ENCODE assay signal across 8 mouse cellular contexts in genomic region chr2:60284467-60284821, GRCm38 (mm10). TPM values are rescaled to one million over a fixed set of nuclear protein-coding genes. Genes with fewer than 3 reads are reported as not detected.
DNase-seq lines count a peak whose midpoint lies in the region; ATAC-seq and TF ChIP-seq lines count a peak whose summit lies in the region.

TSS of gene Cd302 (minus strand) at chr2:60284488.

- WGBS in kidney, postnatal 0 days = 36% methylated on average over 4 of the region's 4 CpGs
- 59% methylated on average over 4 of the region's 4 CpGs for WGBS in forebrain, postnatal 0 days
- WGBS in limb, embryonic 11.5 days = 57% methylated on average over 4 of the region's 4 CpGs
- WGBS in small intestine, adult 2 months = 4% methylated on average over 4 of the region's 4 CpGs

- H3K9me3 ChIP-seq in kidney, postnatal 0 days (replicated peaks; ENCODE audit: low read length) = no peaks in the 10 kb centered on the region
- H3K9me3 ChIP-seq in forebrain, postnatal 0 days (ENCODE audit: low read length) = no peaks in the 10 kb centered on the region
- no peaks in the 10 kb centered on the region for H3K9me3 ChIP-seq in limb, embryonic 11.5 days (ENCODE audit: control insufficient read depth, low read length)

- H3K4me1 ChIP-seq in kidney, postnatal 0 days (replicated peaks; ENCODE audit: insufficient read depth, low read length) = peaks cover 5% of the 10 kb centered on the region; the same call in 1 of the 2 replicates
- 0 out of 2 replicates have a peak, but pooled peaks cover 5% of the 10 kb centered on the region for H3K4me1 ChIP-seq in forebrain, postnatal 0 days (ENCODE audit: insufficient read depth)
- 0 out of 2 replicates have a peak, but pooled peaks cover 7% of the 10 kb centered on the region for H3K4me1 ChIP-seq in limb, embryonic 11.5 days (ENCODE audit: control insufficient read depth, insufficient read depth, low read length)
- peaks cover 5% of the 10 kb centered on the region; the same call in 1 of the 2 replicates for H3K4me1 ChIP-seq in small intestine, adult 2 months (ENCODE audit: control insufficient read depth, insufficient read depth, insufficient read length, low read length)

- H3K4me3 ChIP-seq in kidney, postnatal 0 days (replicated peaks; ENCODE audit: low read depth, low read length) = peak within 1 kb of the TSS; percentile 49
- H3K4me3 ChIP-seq in forebrain, postnatal 0 days (ENCODE audit: low read depth, low read length) = peak within 1 kb of the TSS; percentile 47
- peak within 1 kb of the TSS; percentile 46 for H3K4me3 ChIP-seq in limb, embryonic 11.5 days (ENCODE audit: low read depth, low read length)
- H3K4me3 ChIP-seq in small intestine, adult 2 months (ENCODE audit: low read depth, low read length) = peak within 1 kb of the TSS; percentile 86

- H3K27ac ChIP-seq in kidney, postnatal 0 days = peak within 1 kb of the TSS; percentile 50; the same call in 1 of the 2 replicates
- no peak within 1 kb of the TSS for H3K27ac ChIP-seq in forebrain, postnatal 0 days (ENCODE audit: low read depth, low read length)
- no peak within 1 kb of the TSS for H3K27ac ChIP-seq in limb, embryonic 11.5 days (replicated peaks; ENCODE audit: low read depth, low read length)
- peak within 1 kb of the TSS; percentile 97 for H3K27ac ChIP-seq in small intestine, adult 2 months (ENCODE audit: insufficient read depth, low read depth, low read length)

- no peaks in the 10 kb centered on the region for H3K27me3 ChIP-seq in kidney, postnatal 0 days (ENCODE audit: insufficient read depth, low read length)
- H3K27me3 ChIP-seq in forebrain, postnatal 0 days (ENCODE audit: insufficient read depth, low read length) = no peaks in the 10 kb centered on the region
- H3K27me3 ChIP-seq in limb, embryonic 11.5 days (ENCODE audit: control insufficient read depth, insufficient read depth, low read length) = no peaks in the 10 kb centered on the region
- H3K27me3 ChIP-seq in small intestine, adult 2 months (ENCODE audit: control insufficient read depth, insufficient read depth, low read length) = no peaks in the 10 kb centered on the region

- no peak for ATAC-seq in kidney, postnatal 0 days (replicated peaks; ENCODE audit: low FRiP score, low read depth)
- ATAC-seq in forebrain, postnatal 0 days = no peak
- no peak for ATAC-seq in limb, embryonic 11.5 days (ENCODE audit: insufficient number of reproducible peaks, low FRiP score, low TSS enrichment, low read depth)
- ATAC-seq in megakaryocyte-erythroid progenitor cell, adult 5-6 weeks (replicated peaks; ENCODE audit: low FRiP score, low TSS enrichment, poor library complexity, severe bottlenecking) = no peak

- H3K9ac ChIP-seq in kidney, postnatal 0 days (ENCODE audit: low read depth, low read length) = peak within 1 kb of the TSS; percentile 57
- H3K9ac ChIP-seq in forebrain, postnatal 0 days = peak within 1 kb of the TSS; percentile 42
- peak within 1 kb of the TSS; percentile 73 for H3K9ac ChIP-seq in limb, embryonic 11.5 days (ENCODE audit: low read length)

- peak within 1 kb of the TSS; percentile 86 for H3K4me2 ChIP-seq in kidney, postnatal 0 days (ENCODE audit: low read length)
- H3K4me2 ChIP-seq in forebrain, postnatal 0 days (ENCODE audit: low read depth) = peak within 1 kb of the TSS; percentile 97
- peak within 1 kb of the TSS; percentile 81 for H3K4me2 ChIP-seq in limb, embryonic 11.5 days (ENCODE audit: low read depth, severe bottlenecking)

- no peaks in the 10 kb centered on the region for H3K36me3 ChIP-seq in kidney, postnatal 0 days (ENCODE audit: insufficient read depth, low read length)
- H3K36me3 ChIP-seq in forebrain, postnatal 0 days (ENCODE audit: insufficient read depth) = no peaks in the 10 kb centered on the region
- no peaks in the 10 kb centered on the region for H3K36me3 ChIP-seq in limb, embryonic 11.5 days (ENCODE audit: control insufficient read depth, insufficient read depth, low read length)
- H3K36me3 ChIP-seq in small intestine, adult 2 months (ENCODE audit: control insufficient read depth, insufficient read depth, low read length) = peaks cover under 1% of the 10 kb centered on the region; the same call in 1 of the 2 replicates

- TF ChIP-seq POLR2A in small intestine, adult 2 months (IDR thresholded peaks at IDR 0.05; ENCODE audit: low read depth, low read length) = no peak

- DNase-seq in kidney, postnatal 0 days (ENCODE audit: low spot score) = peak; percentile 26
- no peak for DNase-seq in kidney, adult 11 months
- DNase-seq in adrenal gland, postnatal 25 days = no peak
- DNase-seq in forebrain, postnatal 0 days = no peak
- DNase-seq in limb, embryonic 11.5 days (ENCODE audit: low spot score) = no peak
- no peak for DNase-seq in thymus, postnatal 25 days

- no peak for TF ChIP-seq CTCF in kidney, postnatal 0 days (IDR thresholded peaks at IDR 0.05; ENCODE audit: low read depth)
- TF ChIP-seq CTCF in forebrain, postnatal 0 days (IDR thresholded peaks at IDR 0.05; ENCODE audit: low read depth) = no peak
- TF ChIP-seq CTCF in small intestine, adult 2 months (IDR thresholded peaks at IDR 0.05; ENCODE audit: extremely low read depth, insufficient read length, insufficient replicate concordance, low read depth, low read length) = no peak

RNA-seq across cellular contexts. Expression of gene Cd302, which starts in this region (rescaled TPM):
- 58.6 and 66.8 TPM in 2 replicates for polyA plus RNA-seq in kidney, postnatal 0 days (2015; fragmentation: Nextera tagmentation; extraction: Ambion mirVana)
- 27.6 and 27.7 TPM in 2 replicates for total RNA-seq in adrenal gland, postnatal 25 days (2021)
- 5.8 and 8.6 TPM in 2 replicates for total RNA-seq in forebrain, postnatal 0 days (2014; rRNA removed)
- polyA plus RNA-seq in forebrain, postnatal 0 days (2015; fragmentation: Nextera tagmentation; extraction: Ambion mirVana) = 19.3 and 22.9 TPM in 2 replicates
- polyA plus RNA-seq in limb, embryonic 11.5 days (2014; fragmentation: Nextera tagmentation; extraction: Ambion mirVana) = 27.9 and 28.8 TPM in 2 replicates
- 21.9 and 29.1 TPM in 2 replicates for polyA plus RNA-seq in small intestine, adult 2 months (2012; rRNA removed)
- not detected in 2 replicates for total RNA-seq in megakaryocyte-erythroid progenitor cell, adult 5-6 weeks (2014; fragmentation: Nextera tagmentation)
- total RNA-seq in megakaryocyte-erythroid progenitor cell, adult 5-6 weeks (2017) = 1.1 TPM in 1 of 2 replicates, not detected in the other

Comparison
In these comparisons a context has a peak if more than half of its experiments do, and no peak if none do; other contexts are left out.
1. H3K27ac ChIP-seq: peak in kidney, postnatal 0 days (single experiment) and small intestine, adult 2 months (single experiment); none in forebrain, postnatal 0 days (single experiment) and limb, embryonic 11.5 days (single experiment).
2. Peak in every context shown above with its lines, with median percentiles within 50 percentile points of each other: H3K4me2 ChIP-seq, H3K4me3 ChIP-seq and H3K9ac ChIP-seq.